Mouse (Mus musculus): ENCODE results near the gene Zfp68. TPM values are rescaled to one million over a fixed set of nuclear protein-coding genes. Genes with fewer than 3 reads are reported as not detected.

Gene Zfp68
- total RNA-seq, 1 experiment from 2014 or later: 113 TPM

Other genes starting within 250 kb of the Zfp68 start
- 14.4 and 27.5 TPM in 2 replicates for gene Zfp157, start 178.3 kb downstream of the Zfp68 start, total RNA-seq (2017)
- gene 1700123K08Rik, start 55.0 kb downstream of the Zfp68 start, total RNA-seq (2017): not detected in 2 replicates
- 22.3 and 24.4 TPM in 2 replicates for gene A430033K04Rik, start 3.1 kb upstream of the Zfp68 start, total RNA-seq (2017)
- 1.4 and 3.5 TPM in 2 replicates for gene Fam20c, start 134.8 kb upstream of the Zfp68 start, total RNA-seq (2017)
- gene Gm5294, start 200.3 kb upstream of the Zfp68 start, total RNA-seq (2017): 0.63 TPM in 1 of 2 replicates, not detected in the other

Data from hematopoietic stem cell, adult 5-6 weeks (primary cell).